Mouse (Mus musculus) adrenal gland, postnatal 36 days (tissue): ENCODE data around the gene Pitpnc1. TPM values are rescaled to one million over a fixed set of nuclear protein-coding genes. Genes with fewer than 3 reads are reported as not detected.

Source experiments
- DNase-seq, 2 experiments: peaks; one replicate each; pipeline ENCODE4 v3.0.0; 2021; ENCODE audit warnings: mixed read lengths in 1 of 2
- total RNA-seq, 2 experiments: library from RNA; stranded (reverse); gene quantifications; 2 replicates each; pipeline ENCODE4 v1.2.3; 2021

Pitpnc1 gene
- total RNA-seq, 2 experiments from 2014 or later = 11.1 to 13.0 TPM

DNA sequence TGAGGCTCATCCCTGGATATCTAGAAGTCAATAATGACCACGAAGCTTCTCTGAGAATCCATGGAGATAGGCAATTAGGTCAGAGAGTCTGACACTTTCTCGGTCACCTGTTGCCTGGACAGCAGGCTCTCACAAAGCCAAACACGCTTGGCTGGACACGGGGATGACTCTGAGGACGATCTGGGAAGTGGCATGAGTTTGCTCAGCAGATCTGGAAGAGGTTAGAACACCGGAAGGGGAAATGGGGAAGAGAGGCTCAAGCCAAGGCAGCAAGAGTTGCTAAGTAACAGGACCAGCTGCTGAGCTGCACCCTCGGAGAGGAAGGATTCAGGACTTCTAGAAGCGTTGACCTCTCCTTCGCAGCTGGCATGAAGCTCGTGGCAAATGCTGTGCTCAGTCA lies 143.2 kb downstream of the Pitpnc1 start:
- DNase-seq = no peak

DNA sequence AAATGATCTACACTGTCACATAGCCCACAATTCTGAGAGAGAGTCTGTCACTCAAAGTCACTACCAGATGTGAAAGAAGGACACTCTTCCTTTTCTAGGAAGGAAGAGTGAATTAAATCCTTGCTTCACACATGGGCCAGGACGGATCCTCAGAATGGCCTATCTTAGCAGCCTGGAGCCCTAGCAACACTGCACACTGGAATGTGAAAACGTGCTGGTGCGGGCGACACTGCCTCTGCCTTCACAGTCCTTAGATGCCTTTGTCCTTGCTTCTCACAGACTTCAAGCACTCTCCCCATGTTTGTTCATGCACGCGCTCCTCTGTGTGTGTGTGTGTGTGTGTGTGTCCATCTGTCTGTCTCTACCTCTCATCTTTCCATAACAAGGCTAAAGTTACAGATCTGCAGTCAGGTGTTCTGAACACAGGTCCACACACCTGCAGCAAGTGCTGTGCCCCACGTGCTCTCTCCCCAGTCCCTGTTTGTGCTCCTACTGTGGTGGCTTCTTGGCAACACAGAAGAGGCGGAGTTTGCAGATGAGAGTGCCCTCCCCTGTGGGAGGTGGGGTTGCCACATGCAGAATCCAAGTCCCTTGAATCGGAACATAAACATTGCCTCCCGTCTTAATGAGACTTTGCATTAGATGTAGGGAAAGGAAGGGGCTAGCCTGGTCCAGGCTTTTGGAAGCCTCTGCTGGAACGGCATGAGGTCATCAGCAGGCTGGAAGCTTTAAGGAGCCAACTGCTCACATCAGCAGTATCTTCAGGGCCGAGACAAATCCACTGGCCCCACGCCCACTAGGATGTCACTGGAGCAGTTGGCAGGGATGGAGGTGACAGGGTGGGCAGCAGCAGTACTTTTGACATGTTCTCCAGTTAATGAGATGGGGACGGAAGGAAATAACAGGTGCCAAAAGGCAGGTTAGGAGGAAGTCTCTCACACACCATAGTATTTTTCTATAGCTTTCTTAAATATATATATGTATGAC lies 144.5 kb downstream of the Pitpnc1 start:
- DNase-seq = no peak

DNA sequence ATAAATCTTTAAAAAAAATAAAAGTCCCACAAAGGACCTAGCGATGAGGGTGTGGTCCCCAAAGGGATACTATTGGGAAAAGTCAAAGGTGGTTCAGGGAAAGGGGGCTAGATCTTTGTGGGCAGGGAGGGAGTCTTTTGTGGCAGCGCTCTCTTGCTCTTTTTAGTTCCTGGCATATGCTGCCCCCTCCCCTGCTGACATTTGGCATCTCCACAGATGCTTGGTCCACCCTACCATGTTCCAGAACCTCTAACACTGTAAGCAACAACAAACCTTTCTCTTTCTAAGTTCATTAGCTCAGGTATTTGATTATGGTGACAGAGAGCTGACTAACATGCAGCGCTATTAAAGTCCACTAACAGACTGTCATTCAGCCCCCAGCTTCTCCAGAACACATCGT lies 145.3 kb downstream of the Pitpnc1 start:
- no peak for DNase-seq

DNA sequence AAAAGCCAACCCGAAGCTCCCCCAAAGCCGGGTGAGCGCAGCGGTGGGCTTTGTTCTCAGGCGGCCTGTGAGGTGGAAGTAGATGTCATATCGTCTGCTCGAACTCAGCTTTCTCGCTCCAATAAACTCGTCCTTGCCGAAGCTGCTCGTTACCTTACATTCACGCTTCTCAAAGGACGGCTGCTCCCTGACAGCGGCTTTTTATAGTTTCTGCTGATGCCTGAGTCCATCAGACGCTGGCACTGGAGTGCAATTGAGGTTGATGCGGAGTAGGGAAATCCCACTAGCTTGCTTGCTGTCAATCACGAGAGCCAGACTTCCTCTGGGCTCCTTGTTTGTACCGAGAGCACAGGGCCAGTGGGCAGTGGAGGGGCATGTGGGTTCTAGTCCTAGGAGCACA lies 147.3 kb downstream of the Pitpnc1 start:
- no peak for DNase-seq

DNA sequence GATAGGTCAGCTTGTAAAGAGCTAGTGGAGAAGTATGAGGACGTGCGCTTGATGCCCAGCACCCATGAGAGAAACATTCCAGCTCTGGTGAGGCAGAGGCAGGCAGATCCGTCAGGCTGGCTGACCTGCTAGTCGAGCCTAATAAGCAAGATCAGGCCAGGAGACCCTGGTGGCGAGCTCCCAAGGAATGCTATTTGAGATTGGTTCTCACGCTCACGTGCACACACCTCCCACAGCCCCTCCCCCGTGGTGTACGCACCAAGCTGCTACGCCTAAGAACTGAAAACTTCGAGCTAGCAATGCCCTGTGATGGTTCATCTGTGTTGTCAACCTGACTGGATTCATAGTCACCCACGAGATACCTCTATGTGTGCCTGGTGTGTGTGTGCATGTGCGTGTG lies 148.3 kb downstream of the Pitpnc1 start:
- DNase-seq = no peak

DNA sequence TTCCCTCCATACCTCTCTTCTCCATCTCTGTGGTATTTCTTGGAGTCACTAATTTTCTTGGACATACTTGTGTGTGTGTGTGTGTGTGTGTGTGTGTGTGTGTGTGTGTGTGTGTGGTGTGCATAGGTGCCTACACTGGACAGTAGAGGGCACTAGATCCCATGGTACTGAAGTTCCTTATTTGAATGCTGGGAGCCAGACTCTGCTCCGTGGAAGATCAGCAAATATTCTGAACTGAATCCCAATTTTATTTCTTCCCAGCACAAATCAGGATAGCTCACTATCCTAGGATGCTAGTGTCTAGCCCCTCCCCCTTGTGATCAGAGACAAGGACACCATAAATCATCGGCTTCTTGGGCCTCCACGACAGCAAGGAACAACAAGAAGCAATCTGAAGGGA lies 148.7 kb downstream of the Pitpnc1 start:
- DNase-seq = no peak

DNA sequence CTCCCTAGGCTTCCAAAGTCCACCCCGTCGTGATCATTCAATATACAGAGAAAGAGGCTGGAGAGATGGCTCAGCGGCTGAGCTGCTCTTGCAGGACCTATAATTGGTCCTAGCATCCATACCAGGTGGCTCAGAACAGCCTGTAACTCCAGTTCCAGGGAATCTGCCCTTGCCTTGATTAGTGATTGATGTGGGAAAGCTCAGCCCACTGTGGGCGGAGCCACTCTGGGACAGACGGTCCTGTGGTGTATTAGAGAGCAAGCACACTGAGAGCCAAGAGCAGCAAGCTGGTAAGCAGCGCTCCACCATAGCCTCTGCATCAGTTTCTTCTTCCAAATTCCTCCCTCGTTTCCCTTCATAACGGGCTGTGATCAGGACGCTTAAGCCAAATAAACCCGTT lies 150.6 kb downstream of the Pitpnc1 start:
- DNase-seq = peak; percentile 28 to 49

DNA sequence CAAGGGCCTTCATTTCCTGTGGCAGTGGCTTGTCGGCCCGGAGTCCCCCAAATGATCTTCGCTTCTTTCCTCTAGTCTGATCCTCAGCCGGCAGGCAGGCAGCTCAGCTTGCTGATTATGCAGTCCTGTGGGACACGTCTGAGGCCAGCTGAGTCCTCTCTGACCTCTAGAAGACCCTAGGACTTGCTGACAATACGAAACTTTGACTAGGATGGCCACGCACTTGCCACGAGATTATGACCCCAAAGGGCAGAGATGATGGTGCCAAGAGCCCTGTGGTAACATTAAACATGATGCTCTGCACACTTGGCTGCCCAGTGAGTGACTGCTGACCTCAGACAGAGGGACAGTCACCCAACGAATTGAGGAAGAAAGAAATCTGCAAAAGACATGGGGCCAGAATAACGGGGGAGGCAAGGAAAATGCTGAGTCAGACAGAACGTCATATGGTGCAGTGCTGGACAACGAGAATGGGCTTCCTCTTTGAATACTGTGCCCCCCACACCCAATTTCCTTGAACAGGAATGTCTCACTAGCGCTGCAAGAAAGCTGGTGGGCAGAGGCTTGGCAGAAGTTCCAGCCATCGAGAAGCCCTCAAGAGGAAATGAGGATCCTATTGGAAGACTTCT lies 152.7 kb downstream of the Pitpnc1 start:
- DNase-seq = peak in 1 of 2 experiments; percentile 16

DNA sequence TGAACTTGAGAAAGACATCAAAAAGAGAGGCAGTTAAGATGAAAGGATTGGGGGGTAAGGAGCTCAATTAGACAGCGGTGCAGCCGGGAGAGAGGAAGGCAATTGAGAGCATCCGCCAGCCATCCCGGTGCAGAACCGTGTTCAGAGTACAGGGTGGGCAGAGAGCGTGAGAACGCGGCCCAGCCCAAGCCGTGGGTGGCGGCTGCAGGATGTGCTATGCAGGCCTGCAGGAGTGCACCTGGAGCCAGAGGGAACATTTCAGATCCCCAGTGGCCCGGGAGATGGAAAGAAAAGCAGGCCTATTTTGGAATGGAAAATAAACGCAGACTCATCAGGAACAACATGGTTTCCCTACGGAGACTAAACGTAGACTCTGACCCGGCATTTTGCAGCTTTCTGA lies 155.0 kb downstream of the Pitpnc1 start:
- no peak for DNase-seq

DNA sequence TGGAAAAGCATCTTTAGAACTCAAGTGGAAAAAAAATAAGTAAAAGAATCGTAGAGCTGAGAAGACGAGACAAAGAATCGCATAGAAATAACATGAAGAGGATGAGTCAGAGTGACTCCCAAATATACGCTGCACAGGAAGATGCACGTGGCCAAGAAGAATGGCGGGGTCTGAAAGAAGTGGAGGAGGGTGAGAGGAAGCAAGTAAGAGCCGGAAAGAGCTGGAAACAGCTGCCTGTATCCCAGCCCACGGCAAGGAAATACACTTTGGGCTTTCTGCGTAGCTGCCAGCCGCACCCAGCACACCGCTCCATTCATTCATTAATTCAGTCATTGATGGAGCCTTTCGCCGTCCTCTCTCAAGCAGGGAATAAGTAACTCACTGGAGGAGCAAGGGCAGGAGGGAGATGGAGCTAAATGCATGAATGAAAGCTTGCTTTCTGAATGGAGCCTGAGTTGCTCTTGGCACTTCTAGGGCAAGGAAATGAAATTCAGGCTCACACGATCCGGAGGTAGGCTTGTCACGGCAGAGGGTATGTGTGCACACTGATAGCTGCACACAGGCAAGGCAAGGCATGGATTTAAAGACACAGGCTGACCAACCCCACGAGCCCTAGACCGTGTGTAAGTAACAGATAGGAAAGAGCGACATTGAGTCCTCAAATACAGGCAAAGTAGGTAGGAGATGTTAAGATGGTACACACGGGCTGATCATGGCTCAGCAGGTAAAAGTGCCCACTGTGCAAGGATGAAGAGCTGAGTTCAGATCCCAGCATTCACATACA lies 160.0 kb downstream of the Pitpnc1 start:
- DNase-seq = no peak

DNA sequence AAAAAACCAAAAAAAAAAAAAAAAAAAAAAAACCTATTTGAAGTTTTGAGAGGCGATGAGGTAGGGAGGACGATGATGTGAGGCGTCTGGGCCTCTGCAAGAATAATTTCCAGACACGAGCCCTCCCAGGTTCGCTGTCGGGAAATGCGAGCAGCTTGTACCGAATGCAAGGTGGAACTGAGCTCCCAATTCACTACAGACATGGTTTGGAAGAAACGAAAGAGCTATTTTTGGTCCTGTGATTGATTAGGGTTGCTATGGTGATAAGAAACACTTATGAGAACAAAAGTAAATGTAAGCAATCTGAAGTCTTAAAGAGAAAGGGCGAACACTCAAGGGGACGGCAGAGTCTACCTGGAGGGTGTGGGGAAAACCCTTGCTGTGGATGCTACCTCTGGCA lies 164.3 kb downstream of the Pitpnc1 start:
- no peak for DNase-seq

DNA sequence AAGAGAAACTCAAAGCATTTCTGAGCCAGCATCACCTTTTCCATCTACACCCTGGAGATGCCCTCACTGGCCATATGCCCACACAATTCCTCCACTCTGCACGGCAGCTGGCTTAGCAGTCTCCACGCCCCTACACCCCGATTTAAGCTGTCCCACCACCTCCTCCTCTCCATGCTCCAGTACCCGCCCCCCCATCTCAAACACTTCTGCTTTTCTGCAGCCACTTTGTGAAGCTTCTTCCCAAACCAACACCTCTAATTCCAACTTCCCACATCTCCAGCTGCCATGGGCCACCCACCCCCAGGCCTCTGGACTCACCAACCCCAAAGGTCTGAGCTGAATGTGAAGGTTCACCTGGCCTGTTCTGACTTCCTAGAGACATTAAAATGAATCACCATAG lies 168.4 kb downstream of the Pitpnc1 start:
- DNase-seq = no peak

DNA sequence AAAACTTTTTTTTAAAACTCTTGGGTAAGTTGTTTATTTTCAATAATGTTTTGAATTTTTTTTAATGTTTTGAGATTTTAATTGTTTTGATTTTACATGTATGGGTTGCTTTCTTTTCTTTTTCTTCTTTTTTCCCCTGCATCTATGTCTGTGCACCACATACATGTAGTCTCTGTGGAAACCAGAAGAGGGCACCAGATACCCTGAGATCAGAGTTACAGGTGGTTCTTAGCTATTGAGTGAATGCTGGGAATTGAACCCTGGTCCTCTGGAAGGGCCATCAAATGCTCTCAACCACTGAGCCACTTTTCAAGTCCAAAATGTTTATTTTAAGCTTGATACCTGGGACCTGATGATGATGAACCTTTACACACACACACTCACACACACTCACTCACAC lies 170.3 kb downstream of the Pitpnc1 start:
- DNase-seq = no peak

DNA sequence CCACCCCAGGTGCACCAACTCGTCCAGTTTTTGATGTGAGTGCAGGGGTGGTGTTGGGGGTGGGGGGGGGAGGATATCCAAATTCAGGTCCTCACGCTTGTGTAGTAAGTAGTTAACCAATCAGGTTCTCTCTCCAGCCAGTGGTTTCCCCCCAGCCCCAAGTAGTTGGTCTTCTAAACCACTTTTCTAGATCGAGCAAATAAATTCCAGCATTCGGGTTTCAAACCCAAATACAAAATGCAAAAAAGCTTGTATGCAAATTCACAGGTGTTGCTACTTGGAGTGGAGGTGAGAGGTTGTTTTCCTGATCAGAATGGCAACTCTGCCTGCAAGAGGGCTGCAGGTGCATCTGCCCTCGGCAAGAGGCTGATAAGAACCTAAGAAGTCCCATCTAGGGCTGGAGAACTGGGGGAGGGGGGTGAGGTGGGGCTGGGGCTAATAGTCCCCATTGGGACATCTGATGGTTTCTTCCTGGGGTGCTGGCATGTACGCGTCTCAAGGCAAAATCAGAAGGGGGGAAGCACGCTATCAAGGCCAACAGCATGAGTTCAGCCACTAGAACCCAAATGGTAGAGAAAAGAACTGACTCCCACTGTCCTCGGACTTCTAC lies 170.9 kb downstream of the Pitpnc1 start:
- no peak for DNase-seq

DNA sequence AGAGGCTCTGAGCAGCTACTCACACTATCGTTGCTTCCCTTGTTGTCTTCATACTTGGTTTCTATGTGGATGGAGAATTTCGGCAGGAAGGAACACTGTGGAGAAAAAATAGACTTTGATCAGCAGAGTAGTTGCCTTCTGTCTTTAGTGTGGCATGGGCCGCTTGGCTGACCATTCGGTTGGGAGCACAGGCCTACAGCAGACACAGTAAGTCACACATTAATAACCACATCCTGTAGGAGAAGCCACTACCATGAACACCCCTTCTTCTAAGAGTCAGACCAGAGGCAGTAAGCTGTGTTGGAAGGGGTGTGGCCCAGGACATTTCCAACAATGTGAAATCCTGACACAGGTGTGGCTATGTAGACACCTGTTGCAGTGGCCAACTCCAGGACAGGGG lies 174.3 kb downstream of the Pitpnc1 start:
- DNase-seq = no peak

DNA sequence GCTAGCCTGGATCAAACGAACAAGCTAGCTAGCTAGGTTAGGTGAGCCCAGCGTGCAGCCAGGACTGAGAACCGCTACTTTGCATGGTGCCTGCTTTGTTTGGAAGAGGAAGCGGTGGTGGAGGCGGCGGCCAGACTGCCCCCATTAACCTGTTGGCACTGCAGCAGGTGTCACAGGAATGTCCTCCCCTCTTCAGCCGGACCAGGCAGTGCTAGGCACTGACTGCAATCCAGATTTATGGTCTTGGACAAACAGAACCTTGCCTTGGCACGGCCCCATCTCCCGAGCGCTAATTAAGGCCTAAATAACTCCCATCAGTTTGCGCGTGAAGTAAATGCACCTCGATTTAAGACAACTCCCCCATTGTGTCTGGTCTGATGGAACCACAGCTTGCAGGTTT lies 178.5 kb downstream of the Pitpnc1 start:
- DNase-seq = no peak

DNA sequence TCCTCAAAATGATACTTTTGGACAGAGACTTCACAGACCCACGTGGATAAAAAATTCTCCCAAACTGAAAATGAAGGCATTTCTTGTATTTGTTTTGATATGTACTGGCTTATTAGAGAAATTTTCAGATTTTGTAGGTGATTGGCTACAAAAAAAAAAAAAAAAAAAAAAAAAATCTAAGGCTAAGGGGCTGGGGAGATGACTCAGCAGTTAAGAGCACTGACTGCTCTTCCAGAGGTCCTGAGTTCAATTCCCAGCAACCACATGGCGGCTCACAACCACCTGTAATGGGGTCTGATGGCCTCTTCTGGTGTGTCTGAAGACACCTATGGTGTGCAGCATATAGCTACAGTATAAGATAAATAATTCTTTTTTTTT lies 182.3 kb downstream of the Pitpnc1 start:
- DNase-seq = no peak

DNA sequence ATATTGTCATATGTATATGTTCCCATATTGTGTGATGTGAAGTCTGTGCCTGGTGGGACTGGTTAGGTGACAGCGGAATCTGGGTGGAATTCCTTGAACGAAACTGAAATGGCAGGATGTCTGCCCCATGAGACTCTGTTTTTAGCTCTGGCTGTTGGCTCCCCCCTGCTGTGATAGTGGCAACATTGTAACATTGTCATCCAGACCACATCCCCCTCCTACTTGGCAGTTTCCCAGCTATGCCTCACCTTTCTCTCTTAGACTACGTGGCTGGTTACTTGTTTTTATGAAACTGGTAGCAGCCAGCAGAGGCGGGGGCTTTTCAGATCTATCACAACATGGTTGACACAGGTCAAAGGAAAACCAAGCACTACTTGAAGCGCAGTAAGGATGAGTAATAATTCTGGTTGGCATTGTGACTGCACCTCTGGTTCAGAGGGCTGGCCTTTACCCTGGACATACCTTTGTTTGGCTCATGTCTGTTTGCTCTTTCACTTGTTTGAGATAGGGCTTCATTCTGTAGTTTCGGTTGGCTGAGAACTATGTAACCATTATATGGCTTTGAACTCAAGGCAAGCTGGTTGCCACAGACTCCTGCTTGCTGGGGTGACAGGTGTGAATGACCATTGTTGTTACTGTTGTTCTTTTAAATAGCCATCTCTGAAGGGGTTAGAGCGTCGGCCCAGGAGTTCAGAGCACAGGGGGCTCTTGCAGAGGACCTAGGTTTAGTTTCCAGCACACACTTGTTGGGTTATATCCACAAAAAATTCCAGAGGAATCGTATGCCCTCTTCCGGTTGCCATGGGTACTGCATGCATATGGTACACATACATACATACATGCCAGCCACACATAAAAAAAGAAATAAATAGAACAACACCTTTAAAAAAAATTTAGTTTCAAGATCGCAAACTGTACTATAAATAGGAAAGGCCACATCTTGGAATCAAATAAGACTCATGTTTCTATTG lies 183.0 kb downstream of the Pitpnc1 start:
- DNase-seq = no peak

DNA sequence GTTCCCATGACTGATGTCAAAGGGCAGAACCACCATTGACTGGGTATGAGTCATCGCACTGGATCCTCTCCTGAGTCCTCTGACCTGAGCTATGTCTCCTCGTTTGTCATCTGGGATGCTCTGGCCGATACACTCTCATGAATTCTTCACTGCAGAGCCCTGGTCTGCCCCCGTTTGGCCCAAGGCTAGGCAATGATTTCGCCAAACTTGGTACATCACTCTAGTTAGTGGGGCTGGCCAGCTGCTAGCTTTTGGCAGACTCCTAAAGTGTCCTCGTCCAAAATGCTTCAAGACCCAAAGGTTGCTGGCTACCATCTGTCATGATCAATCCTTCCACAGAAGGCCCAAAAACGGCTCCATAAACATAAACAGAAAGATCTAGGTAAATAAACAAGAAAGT lies 184.8 kb downstream of the Pitpnc1 start:
- DNase-seq = peak in 1 of 2 experiments; percentile 20

DNA sequence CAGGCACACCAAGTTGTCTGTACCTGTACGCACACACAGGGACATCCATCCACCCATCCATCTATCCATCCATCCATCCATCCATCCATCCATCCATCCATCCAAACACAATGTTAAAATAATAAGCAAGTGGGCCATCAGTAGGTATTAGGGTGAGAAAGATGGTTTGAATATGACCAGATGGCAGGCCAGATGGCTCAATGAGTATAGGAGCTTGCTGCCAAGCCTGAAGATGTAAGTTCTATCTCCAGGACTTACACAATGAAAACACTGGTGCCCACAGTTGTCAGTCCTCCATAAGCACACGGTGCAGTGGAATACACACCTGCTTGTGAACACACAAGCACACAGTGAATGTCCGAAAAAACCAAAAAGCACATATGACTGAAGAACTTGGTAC lies 186.9 kb downstream of the Pitpnc1 start:
- no peak for DNase-seq

DNA sequence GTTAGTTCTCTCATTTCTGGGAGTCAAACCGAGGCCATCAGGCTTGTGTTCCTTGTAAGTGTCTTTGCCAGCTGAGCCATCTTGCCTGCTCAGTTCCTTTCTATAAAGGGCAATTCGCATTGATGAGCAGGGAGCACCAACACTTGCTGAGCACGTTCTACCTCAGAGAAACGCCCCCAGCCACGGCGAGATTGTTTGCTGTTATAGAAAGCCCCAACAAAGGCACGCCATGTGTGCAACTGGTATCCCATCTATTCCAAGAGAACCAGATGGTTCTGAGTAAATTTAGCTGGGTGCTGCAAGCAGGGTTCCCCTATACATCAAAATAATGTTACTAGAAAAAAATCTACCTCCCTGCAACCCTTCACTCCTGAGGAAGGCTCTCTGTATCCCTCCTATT lies 188.0 kb downstream of the Pitpnc1 start:
- no peak for DNase-seq
